Mouse (Mus musculus) heart, embryonic 13.5 days (tissue): ENCODE data around the gene Lyl1. TPM values are rescaled to one million over a fixed set of nuclear protein-coding genes. Genes with fewer than 3 reads are reported as not detected.

ENCODE experiments used
- ATAC-seq: fragments of 200-750 bp; cut with Nextera tagmentation; 2 replicates; pipeline ENCODE4 v1.8.0; 2017; ENCODE audit warnings: moderate TSS enrichment; ENCODE audit not compliant: insufficient number of reproducible peaks, low FRiP score, low TSS enrichment; ENCODE audit errors: extremely low read depth
- H3K27ac ChIP-seq: fragments of 300-500 bp; sonication (generic); replicated peaks from 2 replicates; pipeline ENCODE4 v1.5.1; 2015; ENCODE audit warnings: moderate library complexity, mild to moderate bottlenecking, inconsistent platforms
- H3K27me3 ChIP-seq: fragments of 300-500 bp; sonication (generic); replicated peaks from 2 replicates; pipeline ENCODE4 v1.6.1; 2015; ENCODE audit warnings: mild to moderate bottlenecking, inconsistent platforms
- H3K36me3 ChIP-seq: fragments of 300-500 bp; sonication (generic); 2 replicates; pipeline ENCODE4 v1.6.1; 2015; ENCODE audit warnings: mild to moderate bottlenecking, inconsistent platforms
- H3K4me1 ChIP-seq: fragments of 300-500 bp; sonication (generic); 2 replicates; pipeline ENCODE4 v1.6.1; 2015; ENCODE audit warnings: inconsistent platforms
- H3K4me2 ChIP-seq: fragments of 300-500 bp; sonication (generic); 2 replicates; pipeline ENCODE4 v1.6.1; 2015; ENCODE audit warnings: inconsistent platforms, mild to moderate bottlenecking, moderate library complexity
- H3K4me3 ChIP-seq: fragments of 300-500 bp; sonication (generic); 2 replicates; pipeline ENCODE4 v1.5.1; 2015; ENCODE audit warnings: moderate library complexity, mild to moderate bottlenecking, inconsistent platforms
- H3K9ac ChIP-seq: fragments of 300-500 bp; sonication (generic); 2 replicates; pipeline ENCODE4 v1.6.1; 2015; ENCODE audit warnings: inconsistent platforms, mild to moderate bottlenecking, moderate library complexity
- H3K9me3 ChIP-seq: fragments of 300-500 bp; sonication (generic); 2 replicates; pipeline ENCODE4 v1.6.1; 2016; ENCODE audit warnings: inconsistent platforms
- WGBS: fragments of 180-500 bp; shearing (Covaris S2); methylation state at CpG from one replicate; pipeline ENCODE4 v1.1.7; 2015; ENCODE audit warnings: mixed read lengths; 5-methylcytosine and 5-hydroxymethylcytosine counted together
- polyA plus RNA-seq: library from polyadenylated mRNA; unstranded; fragments of >200 nt; fragmentation: Nextera tagmentation; extraction: Ambion mirVana; gene quantifications from 2 replicates; pipeline ENCODE4 v1.2.1, GENCODE M21; 2015

Lyl1 gene
- polyA plus RNA-seq, 1 experiment from 2014 or later = 17.1 TPM

- ATAC-seq = no peak
- Histone ChIP-seq H3K27ac (peak overlapping the region; percentile 99), H3K9ac (peak overlapping the region; percentile 96), H3K4me3 (peak overlapping the region; percentile 75), H3K4me1 (peaks cover 59% of the 10 kb centered on the region), H3K9me3 (no peaks in the 10 kb centered on the region), H3K36me3 (no peaks in the 10 kb centered on the region), H3K4me2 (peak overlapping the region; percentile 87), H3K27me3 (no peaks in the 10 kb centered on the region)
- WGBS = 1% methylated on average over 20 of the region's 20 CpGs
These were observed 40.3 kb upstream of the Lyl1 start for GRCm38 (mm10) chr8:84660819-84661457.

GRCm38 (mm10) chr8:84661458-84661871, 39.8 kb upstream of the Lyl1 start:
- ATAC-seq = peak; percentile 33; the same call in 1 of the 2 replicates

GRCm38 (mm10) chr8:84661961-84662571, 39.2 kb upstream of the Lyl1 start:
- Histone ChIP-seq H3K4me3 (peak overlapping the region; percentile 75), H3K36me3 (no peaks in the 10 kb centered on the region), H3K27me3 (no peaks in the 10 kb centered on the region), H3K9me3 (no peaks in the 10 kb centered on the region), H3K27ac (peak overlapping the region; percentile 99), H3K9ac (peak overlapping the region; percentile 96), H3K4me2 (peak overlapping the region; percentile 87), H3K4me1 (peaks cover 52% of the 10 kb centered on the region)
- no peak for ATAC-seq
- WGBS = under 1% methylated on average over 61 of the region's 61 CpGs

More at GRCm38 (mm10) chr8:84661458-84661871, 39.8 kb upstream of the Lyl1 start:
- Histone ChIP-seq H3K27ac (peak overlapping the region; percentile 99), H3K9ac (peak overlapping the region; percentile 96), H3K4me1 (peaks cover 58% of the 10 kb centered on the region), H3K27me3 (no peaks in the 10 kb centered on the region), H3K9me3 (no peaks in the 10 kb centered on the region), H3K4me2 (peak overlapping the region; percentile 87), H3K36me3 (no peaks in the 10 kb centered on the region), H3K4me3 (peak overlapping the region; percentile 75)
- under 1% methylated on average over 24 of the region's 24 CpGs for WGBS

- peak; percentile 65 for ATAC-seq
- Histone ChIP-seq H3K4me2 (peak within 1 kb of the TSS; percentile 87), H3K9ac (peak within 1 kb of the TSS; percentile 96), H3K9me3 (no peaks in the 10 kb centered on the region), H3K4me1 (peaks cover 47% of the 10 kb centered on the region), H3K4me3 (peak within 1 kb of the TSS; percentile 75), H3K36me3 (no peaks in the 10 kb centered on the region; the same call in 1 of the 2 replicates), H3K27me3 (no peaks in the 10 kb centered on the region), H3K27ac (peak within 1 kb of the TSS; percentile 99)
- WGBS = under 1% methylated on average over 27 of the region's 27 CpGs
These were observed 38.6 kb upstream of the Lyl1 start, which contains the start of gene Ier2 for GRCm38 (mm10) chr8:84662581-84663065. TSS of gene Ier2 (minus strand) at chr8:84662852.

- H3K4me1 ChIP-seq = peaks cover 41% of the 10 kb centered on the region
- H3K27me3 ChIP-seq = no peaks in the 10 kb centered on the region
- H3K9me3 ChIP-seq = no peaks in the 10 kb centered on the region
- H3K9ac ChIP-seq = peak overlapping the region; percentile 96
- peak; percentile 63 for ATAC-seq
- peak overlapping the region; percentile 87 for H3K4me2 ChIP-seq
- 2% methylated on average over 43 of the region's 43 CpGs for WGBS
- peak overlapping the region; percentile 75 for H3K4me3 ChIP-seq
- peaks cover 10% of the 10 kb centered on the region; the same call in 1 of the 2 replicates for H3K36me3 ChIP-seq
- peak overlapping the region; percentile 99 for H3K27ac ChIP-seq
These were observed 37.6 kb upstream of the Lyl1 start for GRCm38 (mm10) chr8:84663483-84664327.

- Histone ChIP-seq H3K27me3 (no peaks in the 10 kb centered on the region), H3K27ac (peak overlapping the region; percentile 99), H3K4me1 (peaks cover 32% of the 10 kb centered on the region), H3K4me3 (peak overlapping the region; percentile 75), H3K9ac (peak overlapping the region; percentile 88), H3K9me3 (no peaks in the 10 kb centered on the region), H3K36me3 (peaks cover 18% of the 10 kb centered on the region; the same call in 1 of the 2 replicates), H3K4me2 (peak overlapping the region; percentile 87)
- ATAC-seq = 0 out of 2 replicates have a peak, but pooled peaks have one; percentile 16
- under 1% methylated on average over 29 of the region's 29 CpGs for WGBS
These were observed 36.5 kb upstream of the Lyl1 start for GRCm38 (mm10) chr8:84664566-84665384.

- H3K27me3 ChIP-seq = no peaks in the 10 kb centered on the region
- no peak for ATAC-seq
- H3K9ac ChIP-seq = peak overlapping the region; percentile 88
- H3K9me3 ChIP-seq = no peaks in the 10 kb centered on the region
- H3K4me2 ChIP-seq = peak overlapping the region; percentile 87
- peak overlapping the region; percentile 99 for H3K27ac ChIP-seq
- H3K36me3 ChIP-seq = peaks cover 24% of the 10 kb centered on the region
- peaks cover 25% of the 10 kb centered on the region for H3K4me1 ChIP-seq
- peak overlapping the region; percentile 75 for H3K4me3 ChIP-seq
- 3% methylated on average over 14 of the region's 14 CpGs for WGBS
These were observed 35.8 kb upstream of the Lyl1 start for GRCm38 (mm10) chr8:84665385-84665893.

GRCm38 (mm10) chr8:84668081-84668480, 33.2 kb upstream of the Lyl1 start:
- WGBS = 56% methylated on average over 1 of the region's 1 CpGs
- Histone ChIP-seq H3K36me3 (peaks cover 47% of the 10 kb centered on the region), H3K9ac (no peak overlapping the region), H3K27ac (no peak overlapping the region), H3K4me1 (peaks cover 16% of the 10 kb centered on the region), H3K4me3 (no peak overlapping the region), H3K9me3 (no peaks in the 10 kb centered on the region), H3K27me3 (no peaks in the 10 kb centered on the region), H3K4me2 (no peak overlapping the region)
- no peak for ATAC-seq

GRCm38 (mm10) chr8:84668731-84669485, 32.3 kb upstream of the Lyl1 start:
- H3K4me2 ChIP-seq = no peak overlapping the region
- 68% methylated on average over 6 of the region's 6 CpGs for WGBS
- H3K27me3 ChIP-seq = no peaks in the 10 kb centered on the region
- H3K36me3 ChIP-seq = peaks cover 54% of the 10 kb centered on the region
- ATAC-seq = no peak
- H3K4me1 ChIP-seq = peaks cover 11% of the 10 kb centered on the region
- no peaks in the 10 kb centered on the region for H3K9me3 ChIP-seq
- no peak overlapping the region for H3K27ac ChIP-seq
- H3K9ac ChIP-seq = no peak overlapping the region
- H3K4me3 ChIP-seq = no peak overlapping the region
